Mouse (Mus musculus): ENCODE data around the gene Plcz1.

DNA sequence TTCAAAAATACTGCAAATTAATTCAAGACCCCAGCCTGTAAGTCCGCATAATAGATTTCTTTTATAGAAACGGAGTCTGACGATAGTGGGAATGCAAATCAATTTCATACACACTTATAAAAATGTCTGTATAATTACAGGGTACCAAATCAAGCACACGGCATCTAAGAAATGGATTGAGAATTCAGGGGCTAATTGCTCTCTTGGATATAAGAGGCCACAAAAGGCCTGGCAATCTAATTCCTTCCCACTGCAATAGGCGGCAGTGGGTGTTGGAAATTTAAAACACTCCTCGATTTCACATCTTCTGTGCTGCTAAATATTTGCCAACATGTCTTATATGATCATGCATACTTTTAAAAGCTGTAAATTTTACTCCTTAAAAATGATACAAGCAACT lies 52.2 kb downstream of the Plcz1 start:
- TF ChIP-seq TAL1 (IDR thresholded peaks at IDR 0.05; ENCODE audit: low read length) (no peak), JUND (IDR thresholded peaks at IDR 0.05; ENCODE audit: low read depth, low read length) (no peak), CTCF (IDR thresholded peaks at IDR 0.05 in 2 of 3, conservative IDR thresholded peaks at IDR 0.05 in 1 of 3; ENCODE audit: control insufficient read depth in 1 of 3, insufficient read depth in 1 of 3, low read depth in 2 of 3, low read length in 3 of 3, poor library complexity in 1 of 3, severe bottlenecking in 1 of 3) (no peak), TCF12 (IDR thresholded peaks at IDR 0.05; ENCODE audit: low read depth, low read length) (no peak), POLR2AphosphoS5 (IDR thresholded peaks at IDR 0.05; ENCODE audit: borderline replicate concordance, low read depth, low read length) (no peak), KAT2A (conservative IDR thresholded peaks at IDR 0.05; ENCODE audit: low read depth, low read length) (no peak), USF2 (IDR thresholded peaks at IDR 0.05; ENCODE audit: borderline replicate concordance in 1 of 2, insufficient read depth in 1 of 2, low read depth in 1 of 2, low read length in 2 of 2) (no peak), ZNF384 (IDR thresholded peaks at IDR 0.05; ENCODE audit: low read depth, low read length) (no peak), MAZ (IDR thresholded peaks at IDR 0.05; ENCODE audit: low read depth, low read length) (no peak), EP300 (IDR thresholded peaks at IDR 0.05; ENCODE audit: low read depth in 1 of 2, low read length in 2 of 2) (no peak), POLR2AphosphoS2 (IDR thresholded peaks at IDR 0.05; ENCODE audit: low read length) (no peak), MAX (IDR thresholded peaks at IDR 0.05; ENCODE audit: low read length) (no peak)
